Mouse (Mus musculus): ENCODE results near the gene Kif3a.

Kif3a gene

GRCm38 (mm10) chr11:53615172-53615571 lies 48.0 kb downstream of the Kif3a start:
- no peaks in the 10 kb centered on the region for H3K4me1 ChIP-seq (replicated peaks; ENCODE audit: low read depth, low read length)
- no peak for TF ChIP-seq NANOG (IDR thresholded peaks at IDR 0.05; ENCODE audit: borderline replicate concordance, low read length)
- TF ChIP-seq CTCF (conservative IDR thresholded peaks at IDR 0.05; ENCODE audit: low read length): no peak
- TF ChIP-seq POU5F1 (IDR thresholded peaks at IDR 0.05; ENCODE audit: borderline replicate concordance, low read length): no peak
- H3K4me3 ChIP-seq (replicated peaks; ENCODE audit: low read length): no peak overlapping the region

GRCm38 (mm10) chr11:53615575-53615974 lies 48.4 kb downstream of the Kif3a start:
- no peaks in the 10 kb centered on the region for H3K4me1 ChIP-seq (replicated peaks; ENCODE audit: low read depth, low read length)
- no peak overlapping the region for H3K4me3 ChIP-seq (replicated peaks; ENCODE audit: low read length)
- no peaks in the 10 kb centered on the region for H3K36me3 ChIP-seq (ENCODE audit: insufficient read depth, low read length)
- H3K9me3 ChIP-seq (ENCODE audit: low read length): peaks cover 4% of the 10 kb centered on the region; the same call in 1 of the 2 replicates
- peaks cover 19% of the 10 kb centered on the region; the same call in 1 of the 2 replicates for H3K27me3 ChIP-seq (ENCODE audit: insufficient read depth, low read length)
- TF ChIP-seq CTCF (conservative IDR thresholded peaks at IDR 0.05; ENCODE audit: low read length) (no peak), NANOG (IDR thresholded peaks at IDR 0.05; ENCODE audit: borderline replicate concordance, low read length) (no peak), POU5F1 (IDR thresholded peaks at IDR 0.05; ENCODE audit: borderline replicate concordance, low read length) (no peak)

More at GRCm38 (mm10) chr11:53615172-53615571, 48.0 kb downstream of the Kif3a start:
- H3K27me3 ChIP-seq (ENCODE audit: insufficient read depth, low read length): peaks cover 19% of the 10 kb centered on the region; the same call in 1 of the 2 replicates
- peaks cover 4% of the 10 kb centered on the region; the same call in 1 of the 2 replicates for H3K9me3 ChIP-seq (ENCODE audit: low read length)
- H3K36me3 ChIP-seq (ENCODE audit: insufficient read depth, low read length): no peaks in the 10 kb centered on the region

GRCm38 (mm10) chr11:53616748-53617558 lies 49.8 kb downstream of the Kif3a start:
- Histone ChIP-seq H3K9me3 (ENCODE audit: low read length) (no peaks in the 10 kb centered on the region), H3K4me1 (replicated peaks; ENCODE audit: low read depth, low read length) (peaks cover 6% of the 10 kb centered on the region), H3K27me3 (ENCODE audit: insufficient read depth, low read length) (peaks cover 25% of the 10 kb centered on the region; the same call in 1 of the 2 replicates), H3K36me3 (ENCODE audit: insufficient read depth, low read length) (no peaks in the 10 kb centered on the region), H3K4me3 (replicated peaks; ENCODE audit: low read length) (no peak overlapping the region)
- TF ChIP-seq POU5F1 (IDR thresholded peaks at IDR 0.05; ENCODE audit: borderline replicate concordance, low read length): no peak

GRCm38 (mm10) chr11:53617562-53618109 lies 50.5 kb downstream of the Kif3a start:
- Histone ChIP-seq H3K27me3 (ENCODE audit: insufficient read depth, low read length) (peaks cover 25% of the 10 kb centered on the region; the same call in 1 of the 2 replicates), H3K9me3 (ENCODE audit: low read length) (no peaks in the 10 kb centered on the region), H3K4me3 (replicated peaks; ENCODE audit: low read length) (no peak overlapping the region), H3K4me1 (replicated peaks; ENCODE audit: low read depth, low read length) (peaks cover 6% of the 10 kb centered on the region), H3K36me3 (ENCODE audit: insufficient read depth, low read length) (no peaks in the 10 kb centered on the region)
- TF ChIP-seq NANOG (IDR thresholded peaks at IDR 0.05; ENCODE audit: borderline replicate concordance, low read length): no peak
- no peak for TF ChIP-seq CTCF (conservative IDR thresholded peaks at IDR 0.05; ENCODE audit: low read length)
- no peak for TF ChIP-seq POU5F1 (IDR thresholded peaks at IDR 0.05; ENCODE audit: borderline replicate concordance, low read length)

GRCm38 (mm10) chr11:53618619-53619198 lies 51.5 kb downstream of the Kif3a start, which contains the start of gene Il4:
TSS of gene Il4 (minus strand) at chr11:53618669.
- no peak within 1 kb of the TSS for H3K4me3 ChIP-seq (replicated peaks; ENCODE audit: low read length)
- H3K4me1 ChIP-seq (replicated peaks; ENCODE audit: low read depth, low read length): peaks cover 6% of the 10 kb centered on the region
- no peak for TF ChIP-seq NANOG (IDR thresholded peaks at IDR 0.05; ENCODE audit: borderline replicate concordance, low read length)
- TF ChIP-seq CTCF (conservative IDR thresholded peaks at IDR 0.05; ENCODE audit: low read length): no peak
- TF ChIP-seq POU5F1 (IDR thresholded peaks at IDR 0.05; ENCODE audit: borderline replicate concordance, low read length): no peak
- peaks cover 25% of the 10 kb centered on the region; the same call in 1 of the 2 replicates for H3K27me3 ChIP-seq (ENCODE audit: insufficient read depth, low read length)
- no peaks in the 10 kb centered on the region for H3K9me3 ChIP-seq (ENCODE audit: low read length)
- no peaks in the 10 kb centered on the region for H3K36me3 ChIP-seq (ENCODE audit: insufficient read depth, low read length)

- peaks cover 6% of the 10 kb centered on the region for H3K4me1 ChIP-seq (replicated peaks; ENCODE audit: low read depth, low read length)
- TF ChIP-seq NANOG (IDR thresholded peaks at IDR 0.05; ENCODE audit: borderline replicate concordance, low read length) (no peak), CTCF (conservative IDR thresholded peaks at IDR 0.05; ENCODE audit: low read length) (no peak), POU5F1 (IDR thresholded peaks at IDR 0.05; ENCODE audit: borderline replicate concordance, low read length) (no peak)
Observed at GRCm38 (mm10) chr11:53619428-53619827, 52.2 kb downstream of the Kif3a start.

GRCm38 (mm10) chr11:53620094-53620493 lies 52.9 kb downstream of the Kif3a start:
- no peak overlapping the region for H3K4me3 ChIP-seq (replicated peaks; ENCODE audit: low read length)
- H3K4me1 ChIP-seq (replicated peaks; ENCODE audit: low read depth, low read length): peaks cover 6% of the 10 kb centered on the region
- H3K9me3 ChIP-seq (ENCODE audit: low read length): peaks cover 4% of the 10 kb centered on the region; the same call in 1 of the 2 replicates
- no peaks in the 10 kb centered on the region for H3K36me3 ChIP-seq (ENCODE audit: insufficient read depth, low read length)
- no peak for TF ChIP-seq NANOG (IDR thresholded peaks at IDR 0.05; ENCODE audit: borderline replicate concordance, low read length)
- TF ChIP-seq CTCF (conservative IDR thresholded peaks at IDR 0.05; ENCODE audit: low read length): no peak
- no peak for TF ChIP-seq POU5F1 (IDR thresholded peaks at IDR 0.05; ENCODE audit: borderline replicate concordance, low read length)
- 0 out of 2 replicates have a peak, but pooled peaks cover 20% of the 10 kb centered on the region for H3K27me3 ChIP-seq (ENCODE audit: insufficient read depth, low read length)

More at GRCm38 (mm10) chr11:53619428-53619827, 52.2 kb downstream of the Kif3a start:
- Histone ChIP-seq H3K27me3 (ENCODE audit: insufficient read depth, low read length) (peaks cover 22% of the 10 kb centered on the region; the same call in 1 of the 2 replicates), H3K9me3 (ENCODE audit: low read length) (peaks cover 4% of the 10 kb centered on the region; the same call in 1 of the 2 replicates), H3K36me3 (ENCODE audit: insufficient read depth, low read length) (no peaks in the 10 kb centered on the region), H3K4me3 (replicated peaks; ENCODE audit: low read length) (no peak overlapping the region)

All from E14TG2a.4 (cell line).